Mouse (Mus musculus): ENCODE results near the gene Ccdc177. TPM values are rescaled to one million over a fixed set of nuclear protein-coding genes. Genes with fewer than 3 reads are reported as not detected.

Gene Ccdc177
- polyA plus RNA-seq (2012; rRNA removed): 4.9 and 5.4 TPM in 2 replicates

GRCm38 (mm10) chr12:80760396-80760801 is at the start of gene Ccdc177:
TSS of gene Ccdc177 (minus strand) at chr12:80760687.
- TF ChIP-seq POLR2A (IDR thresholded peaks at IDR 0.05; ENCODE audit: borderline replicate concordance, insufficient read depth, low read length) (peak; percentile 64; the same call in 1 of the 2 replicates), CTCF (IDR thresholded peaks at IDR 0.05; ENCODE audit: borderline replicate concordance, insufficient read depth, low read depth, low read length) (peak; percentile 88)
- H3K27ac ChIP-seq (ENCODE audit: insufficient read depth, low read length): peak within 1 kb of the TSS; percentile 79
- peak; percentile 87 to 91 for DNase-seq
- H3K27me3 ChIP-seq (ENCODE audit: control insufficient read depth, insufficient read depth, low read length): no peaks in the 10 kb centered on the region
- peak within 1 kb of the TSS; percentile 85 for H3K4me3 ChIP-seq (replicated peaks; ENCODE audit: insufficient read depth, low read depth, low read length)
- H3K4me1 ChIP-seq (ENCODE audit: control insufficient read depth, insufficient read depth, low read length): no peaks in the 10 kb centered on the region; the same call in 1 of the 2 replicates
- WGBS: under 1% methylated on average over 24 of the region's 24 CpGs

- DNase-seq: no peak
- H3K4me1 ChIP-seq (ENCODE audit: control insufficient read depth, insufficient read depth, low read length): peaks cover 26% of the 10 kb centered on the region; the same call in 1 of the 2 replicates
- no peaks in the 10 kb centered on the region for H3K27me3 ChIP-seq (ENCODE audit: control insufficient read depth, insufficient read depth, low read length)
- 30% methylated on average over 2 of the region's 2 CpGs for WGBS
- TF ChIP-seq CTCF (IDR thresholded peaks at IDR 0.05; ENCODE audit: borderline replicate concordance, insufficient read depth, low read depth, low read length) (no peak), POLR2A (IDR thresholded peaks at IDR 0.05; ENCODE audit: borderline replicate concordance, insufficient read depth, low read length) (no peak)
- no peak overlapping the region for H3K4me3 ChIP-seq (replicated peaks; ENCODE audit: insufficient read depth, low read depth, low read length)
- no peak overlapping the region for H3K27ac ChIP-seq (ENCODE audit: insufficient read depth, low read length)
Observed at GRCm38 (mm10) chr12:80810005-80810404, 49.5 kb upstream of the Ccdc177 start.

GRCm38 (mm10) chr12:80807451-80808085 is 47.1 kb upstream of the Ccdc177 start:
- WGBS: 75% methylated on average over 2 of the region's 2 CpGs
- Histone ChIP-seq H3K27ac (ENCODE audit: insufficient read depth, low read length) (peak overlapping the region; percentile 1), H3K4me3 (replicated peaks; ENCODE audit: insufficient read depth, low read depth, low read length) (no peak overlapping the region), H3K4me1 (ENCODE audit: control insufficient read depth, insufficient read depth, low read length) (peaks cover 22% of the 10 kb centered on the region; the same call in 1 of the 2 replicates), H3K27me3 (ENCODE audit: control insufficient read depth, insufficient read depth, low read length) (no peaks in the 10 kb centered on the region)
- DNase-seq: no peak
- no peak for TF ChIP-seq POLR2A (IDR thresholded peaks at IDR 0.05; ENCODE audit: borderline replicate concordance, insufficient read depth, low read length)

GRCm38 (mm10) chr12:80804861-80805428 is 44.5 kb upstream of the Ccdc177 start:
- WGBS: 86% methylated on average over 6 of the region's 6 CpGs
- no peak for DNase-seq
- H3K27ac ChIP-seq (ENCODE audit: insufficient read depth, low read length): no peak overlapping the region
- H3K27me3 ChIP-seq (ENCODE audit: control insufficient read depth, insufficient read depth, low read length): no peaks in the 10 kb centered on the region
- H3K4me1 ChIP-seq (ENCODE audit: control insufficient read depth, insufficient read depth, low read length): peaks cover 22% of the 10 kb centered on the region; the same call in 1 of the 2 replicates
- no peak overlapping the region for H3K4me3 ChIP-seq (replicated peaks; ENCODE audit: insufficient read depth, low read depth, low read length)
- no peak for TF ChIP-seq CTCF (IDR thresholded peaks at IDR 0.05; ENCODE audit: borderline replicate concordance, insufficient read depth, low read depth, low read length)
- TF ChIP-seq POLR2A (IDR thresholded peaks at IDR 0.05; ENCODE audit: borderline replicate concordance, insufficient read depth, low read length): no peak

- Histone ChIP-seq H3K27me3 (ENCODE audit: control insufficient read depth, insufficient read depth, low read length) (no peaks in the 10 kb centered on the region), H3K27ac (ENCODE audit: insufficient read depth, low read length) (peak overlapping the region; percentile 87; the same call in 1 of the 2 replicates), H3K4me3 (replicated peaks; ENCODE audit: insufficient read depth, low read depth, low read length) (no peak overlapping the region), H3K4me1 (ENCODE audit: control insufficient read depth, insufficient read depth, low read length) (peaks cover 25% of the 10 kb centered on the region)
- DNase-seq: peak; percentile 85 to 89
- no peak for TF ChIP-seq CTCF (IDR thresholded peaks at IDR 0.05; ENCODE audit: borderline replicate concordance, insufficient read depth, low read depth, low read length)
- no peak for TF ChIP-seq POLR2A (IDR thresholded peaks at IDR 0.05; ENCODE audit: borderline replicate concordance, insufficient read depth, low read length)
- WGBS: 2% methylated on average over 3 of the region's 3 CpGs
Observed at GRCm38 (mm10) chr12:80803924-80804323, 43.4 kb upstream of the Ccdc177 start.

GRCm38 (mm10) chr12:80801443-80801842 is 41.0 kb upstream of the Ccdc177 start:
- WGBS: 92% methylated on average over 1 of the region's 1 CpGs
- TF ChIP-seq POLR2A (IDR thresholded peaks at IDR 0.05; ENCODE audit: borderline replicate concordance, insufficient read depth, low read length) (no peak), CTCF (IDR thresholded peaks at IDR 0.05; ENCODE audit: borderline replicate concordance, insufficient read depth, low read depth, low read length) (no peak; the same call in 1 of the 2 replicates)
- no peak for DNase-seq
- H3K4me3 ChIP-seq (replicated peaks; ENCODE audit: insufficient read depth, low read depth, low read length): no peak overlapping the region
- H3K27ac ChIP-seq (ENCODE audit: insufficient read depth, low read length): no peak overlapping the region; the same call in 1 of the 2 replicates
- H3K4me1 ChIP-seq (ENCODE audit: control insufficient read depth, insufficient read depth, low read length): peaks cover 17% of the 10 kb centered on the region
- no peaks in the 10 kb centered on the region for H3K27me3 ChIP-seq (ENCODE audit: control insufficient read depth, insufficient read depth, low read length)

- 89% methylated on average over 3 of the region's 3 CpGs for WGBS
- H3K27ac ChIP-seq (ENCODE audit: insufficient read depth, low read length): peak overlapping the region; percentile 76; the same call in 1 of the 2 replicates
- TF ChIP-seq POLR2A (IDR thresholded peaks at IDR 0.05; ENCODE audit: borderline replicate concordance, insufficient read depth, low read length): no peak
- no peak for TF ChIP-seq CTCF (IDR thresholded peaks at IDR 0.05; ENCODE audit: borderline replicate concordance, insufficient read depth, low read depth, low read length)
- H3K4me1 ChIP-seq (ENCODE audit: control insufficient read depth, insufficient read depth, low read length): peaks cover 17% of the 10 kb centered on the region
- no peak for DNase-seq
- no peaks in the 10 kb centered on the region for H3K27me3 ChIP-seq (ENCODE audit: control insufficient read depth, insufficient read depth, low read length)
- H3K4me3 ChIP-seq (replicated peaks; ENCODE audit: insufficient read depth, low read depth, low read length): no peak overlapping the region
Observed at GRCm38 (mm10) chr12:80800156-80800555, 39.7 kb upstream of the Ccdc177 start.

GRCm38 (mm10) chr12:80798271-80798670 is 37.8 kb upstream of the Ccdc177 start:
- DNase-seq: peak; percentile 82 to 94

More at GRCm38 (mm10) chr12:80798271-80798670, 37.8 kb upstream of the Ccdc177 start:
- H3K4me3 ChIP-seq (replicated peaks; ENCODE audit: insufficient read depth, low read depth, low read length): no peak overlapping the region
- TF ChIP-seq CTCF (IDR thresholded peaks at IDR 0.05; ENCODE audit: borderline replicate concordance, insufficient read depth, low read depth, low read length) (no peak), POLR2A (IDR thresholded peaks at IDR 0.05; ENCODE audit: borderline replicate concordance, insufficient read depth, low read length) (no peak)
- peaks cover 22% of the 10 kb centered on the region for H3K4me1 ChIP-seq (ENCODE audit: control insufficient read depth, insufficient read depth, low read length)
- no peak overlapping the region for H3K27ac ChIP-seq (ENCODE audit: insufficient read depth, low read length)
- H3K27me3 ChIP-seq (ENCODE audit: control insufficient read depth, insufficient read depth, low read length): no peaks in the 10 kb centered on the region
